Mouse (Mus musculus) erythroblast, embryonic 14.5 days (primary cell): ENCODE measurements around the gene Elmod3. TPM values are rescaled to one million over a fixed set of nuclear protein-coding genes. Genes with fewer than 3 reads are reported as not detected.

Source experiments
- H3K27me3 ChIP-seq: 2 replicates; pipeline ENCODE4 v1.6.1; 2012; ENCODE audit warnings: inconsistent platforms; ENCODE audit not compliant: control insufficient read depth
- H3K36me3 ChIP-seq: 2 replicates; pipeline ENCODE4 v1.6.1; 2012; ENCODE audit warnings: mild to moderate bottlenecking, inconsistent platforms; ENCODE audit not compliant: control insufficient read depth
- H3K4me1 ChIP-seq: 2 replicates; pipeline ENCODE4 v1.6.1; 2012; ENCODE audit warnings: inconsistent platforms; ENCODE audit not compliant: control insufficient read depth
- H3K4me3 ChIP-seq: replicated peaks from 2 replicates; pipeline ENCODE3; 2012; ENCODE audit warnings: moderate library complexity, mild to moderate bottlenecking, inconsistent platforms
- H3K9me3 ChIP-seq: 2 replicates; pipeline ENCODE4 v1.6.1; 2012; ENCODE audit warnings: low read length, inconsistent platforms, mixed read lengths; ENCODE audit not compliant: control insufficient read depth
- GATA1 ChIP-seq: IDR thresholded peaks from 2 replicates; pipeline ENCODE4 v1.6.1; 2012; ENCODE audit warnings: low read length, inconsistent platforms, mixed read lengths
- TAL1 ChIP-seq: IDR thresholded peaks from 3 replicates; pipeline ENCODE4 v1.6.1; 2012; ENCODE audit warnings: low read length, inconsistent platforms, mixed read lengths
- polyA plus RNA-seq: library from polyadenylated mRNA; stranded (reverse); fragments of >175 nt; gene quantifications from 2 replicates; pipeline ENCODE4 v1.2.3, GENCODE M21; 2012

Gene Elmod3
- 0.15 and 0.20 TPM in 2 replicates for polyA plus RNA-seq

DNA sequence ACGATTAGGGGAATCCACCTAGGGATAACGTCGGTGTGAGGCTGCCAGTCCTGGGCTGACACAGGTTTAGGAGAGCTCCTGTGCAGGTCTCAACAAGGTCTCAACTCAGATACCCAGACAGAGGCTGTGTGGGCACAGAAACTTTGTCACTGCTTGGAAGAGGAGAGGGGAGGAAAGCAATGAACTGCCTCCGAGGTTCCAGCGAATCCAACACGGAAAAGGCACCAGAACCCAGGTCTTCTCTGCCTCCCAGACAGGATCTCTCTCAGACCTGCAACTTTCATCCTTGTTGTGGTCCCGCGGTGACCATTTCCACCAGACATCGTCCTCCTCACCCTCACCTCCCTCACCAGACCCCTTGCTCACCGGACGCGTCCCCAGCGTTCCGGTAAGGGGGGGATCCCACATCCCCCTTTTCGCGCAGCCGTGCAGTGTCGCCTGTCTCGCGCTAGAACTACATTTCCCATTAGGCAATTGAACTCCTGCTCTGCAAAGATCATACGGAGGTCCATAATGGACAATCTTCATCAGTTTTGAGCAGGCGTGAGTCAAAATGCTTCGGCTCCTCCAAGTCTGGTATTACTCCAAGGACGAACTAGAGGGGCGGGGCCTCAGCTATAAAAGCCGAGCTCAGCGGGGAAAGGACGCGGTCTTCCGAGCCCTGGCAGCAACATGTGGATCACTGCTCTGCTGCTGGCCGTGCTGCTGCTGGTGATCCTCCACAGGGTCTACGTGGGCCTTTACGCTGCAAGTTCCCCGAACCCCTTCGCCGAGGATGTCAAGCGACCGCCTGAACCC is at the start of gene Elmod3, which contains the start of gene Retsat:
TSS of gene Elmod3 (minus strand) at position 458 of the 798 bp plus-strand sequence.
TSS of gene Retsat (plus strand) at position 520 of the 798 bp plus-strand sequence.
- no peak for TF ChIP-seq TAL1
- no peak for TF ChIP-seq GATA1
- H3K36me3 ChIP-seq, result peaks cover 2% of the 10 kb centered on the region
- H3K4me3 ChIP-seq, result peak within 1 kb of the TSS; percentile 72
- H3K4me1 ChIP-seq, result peaks cover 36% of the 10 kb centered on the region
- no peaks in the 10 kb centered on the region for H3K9me3 ChIP-seq
- H3K27me3 ChIP-seq, result no peaks in the 10 kb centered on the region

GRCm38 (mm10) chr6:72647383-72647820 is 49.2 kb upstream of the Elmod3 start:
- no peaks in the 10 kb centered on the region for H3K9me3 ChIP-seq
- H3K36me3 ChIP-seq, result no peaks in the 10 kb centered on the region
- H3K4me1 ChIP-seq, result no peaks in the 10 kb centered on the region
- no peak overlapping the region for H3K4me3 ChIP-seq
- TF ChIP-seq TAL1 (no peak), GATA1 (no peak)
- no peaks in the 10 kb centered on the region for H3K27me3 ChIP-seq

GRCm38 (mm10) chr6:72645364-72645763 is 47.2 kb upstream of the Elmod3 start:
- H3K9me3 ChIP-seq, result no peaks in the 10 kb centered on the region
- no peaks in the 10 kb centered on the region for H3K36me3 ChIP-seq
- TF ChIP-seq TAL1 (no peak), GATA1 (no peak)
- H3K4me1 ChIP-seq, result no peaks in the 10 kb centered on the region
- H3K27me3 ChIP-seq, result no peaks in the 10 kb centered on the region
- H3K4me3 ChIP-seq, result no peak overlapping the region

DNA sequence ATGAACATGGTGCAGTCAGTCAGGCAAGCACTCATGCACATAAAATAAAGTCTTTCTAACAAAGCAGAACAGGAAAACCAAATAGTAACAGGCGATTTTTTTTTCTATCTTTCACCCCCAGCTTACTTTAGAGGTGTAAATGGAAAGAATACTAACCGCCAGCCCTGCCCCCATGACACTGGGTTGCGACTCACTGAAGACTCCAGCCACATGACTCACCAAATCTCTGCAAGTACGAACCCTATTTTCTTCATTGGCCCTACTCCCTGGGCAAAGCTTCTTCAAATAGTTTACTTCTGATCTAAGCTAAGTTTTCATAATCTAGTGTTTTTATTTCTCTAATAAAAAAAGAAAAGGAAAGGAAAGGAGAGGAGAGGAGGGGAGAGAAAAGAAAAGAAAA is 46.4 kb upstream of the Elmod3 start:
- no peak for TF ChIP-seq GATA1
- H3K4me1 ChIP-seq, result no peaks in the 10 kb centered on the region; the same call in 1 of the 2 replicates

DNA sequence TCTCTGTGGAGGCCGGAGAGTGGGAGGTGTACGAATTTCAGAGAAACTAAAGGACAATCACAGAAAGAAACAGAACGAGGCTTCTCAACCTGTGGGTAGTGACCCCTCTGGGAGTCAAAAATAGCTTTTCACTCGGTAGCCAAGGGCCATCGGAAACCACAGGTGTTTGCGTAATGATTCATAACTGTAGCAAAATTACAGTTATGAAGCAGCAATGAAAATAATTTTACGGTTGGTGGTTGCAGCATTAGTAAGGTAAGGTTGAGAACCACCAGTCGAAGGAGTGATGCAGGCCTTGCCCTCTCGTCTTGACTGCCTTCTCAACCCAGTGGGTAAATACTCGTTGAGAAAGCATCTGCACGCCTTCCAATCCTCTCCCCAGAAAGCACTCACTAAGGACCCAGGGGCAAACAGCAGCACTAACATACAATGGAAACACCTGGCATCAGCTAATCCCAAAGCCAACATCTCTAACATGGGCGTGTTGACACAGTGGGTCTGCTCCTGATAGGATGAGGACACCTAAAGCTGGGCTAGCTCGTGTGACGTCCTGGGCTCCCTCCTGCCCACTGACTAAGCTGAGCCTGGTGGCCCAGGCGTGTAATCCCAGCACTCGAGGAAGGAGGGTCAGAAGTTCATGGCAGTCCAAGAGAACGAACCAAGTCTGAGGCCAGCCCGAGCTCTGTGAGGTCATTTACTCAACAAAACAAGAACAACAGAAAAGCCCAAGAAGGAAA is 43.2 kb upstream of the Elmod3 start:
- H3K9me3 ChIP-seq, result no peaks in the 10 kb centered on the region
- no peaks in the 10 kb centered on the region for H3K27me3 ChIP-seq
- no peak overlapping the region for H3K4me3 ChIP-seq
- H3K4me1 ChIP-seq, result no peaks in the 10 kb centered on the region; the same call in 1 of the 2 replicates
- TF ChIP-seq TAL1, result no peak
- TF ChIP-seq GATA1, result no peak
- H3K36me3 ChIP-seq, result no peaks in the 10 kb centered on the region

More for the DNA sequence above, 46.4 kb upstream of the Elmod3 start:
- Histone ChIP-seq H3K36me3 (no peaks in the 10 kb centered on the region), H3K9me3 (no peaks in the 10 kb centered on the region), H3K27me3 (no peaks in the 10 kb centered on the region), H3K4me3 (no peak overlapping the region)

- H3K9me3 ChIP-seq, result no peaks in the 10 kb centered on the region
- no peak for TF ChIP-seq GATA1
These were observed 38.7 kb upstream of the Elmod3 start for GRCm38 (mm10) chr6:72636940-72637339.

DNA sequence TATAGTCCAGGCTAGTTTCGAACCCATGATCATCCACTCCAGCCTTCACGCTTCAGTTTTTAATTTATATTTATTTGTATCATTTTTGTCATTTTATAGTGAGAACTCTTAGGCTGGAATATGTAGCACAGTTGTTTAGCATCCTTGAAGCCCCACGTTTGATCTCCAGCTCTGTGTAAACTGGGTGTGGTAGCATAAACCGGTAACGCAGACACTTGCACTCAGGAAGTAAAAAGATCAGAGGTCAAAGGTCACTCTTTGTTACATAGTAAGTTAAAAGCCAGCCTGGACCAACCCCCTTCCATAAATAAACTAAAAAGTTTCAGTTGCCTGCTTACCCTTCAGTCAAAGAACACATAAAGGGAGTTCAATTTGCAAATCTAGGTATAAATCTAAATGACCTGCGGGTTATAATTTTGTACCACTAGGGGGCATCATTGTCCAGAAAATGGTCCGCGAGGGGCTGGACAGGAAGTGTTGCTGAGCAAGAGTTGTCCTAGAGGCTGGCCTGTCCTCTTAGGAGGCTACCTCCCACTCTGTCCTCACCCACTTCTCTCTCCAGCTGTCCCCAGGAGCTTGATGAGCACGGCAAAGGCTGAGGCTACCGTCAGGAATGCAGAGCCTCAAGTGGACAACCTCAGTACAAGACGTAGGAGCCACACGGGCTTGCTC is 37.7 kb upstream of the Elmod3 start:
- H3K36me3 ChIP-seq, result no peaks in the 10 kb centered on the region; the same call in 1 of the 2 replicates
- TF ChIP-seq TAL1, result no peak
- TF ChIP-seq GATA1, result no peak
- no peak overlapping the region for H3K4me3 ChIP-seq
- H3K4me1 ChIP-seq, result peaks cover 3% of the 10 kb centered on the region; the same call in 1 of the 2 replicates
- no peaks in the 10 kb centered on the region for H3K9me3 ChIP-seq
- H3K27me3 ChIP-seq, result no peaks in the 10 kb centered on the region

More at GRCm38 (mm10) chr6:72636940-72637339, 38.7 kb upstream of the Elmod3 start:
- Histone ChIP-seq H3K4me1 (peaks cover 3% of the 10 kb centered on the region; the same call in 1 of the 2 replicates), H3K36me3 (no peaks in the 10 kb centered on the region; the same call in 1 of the 2 replicates), H3K4me3 (no peak overlapping the region), H3K27me3 (no peaks in the 10 kb centered on the region)

GRCm38 (mm10) chr6:72634311-72634710 is 36.1 kb upstream of the Elmod3 start:
- Histone ChIP-seq H3K4me1 (peaks cover 3% of the 10 kb centered on the region; the same call in 1 of the 2 replicates), H3K4me3 (no peak overlapping the region), H3K9me3 (no peaks in the 10 kb centered on the region), H3K36me3 (no peaks in the 10 kb centered on the region; the same call in 1 of the 2 replicates), H3K27me3 (no peaks in the 10 kb centered on the region)
- TF ChIP-seq GATA1 (no peak), TAL1 (no peak)
